Mouse (Mus musculus) liver, postnatal 0 days (tissue): ENCODE results near the gene Nfatc3.

Experiments
- CTCF ChIP-seq: sonication (generic); IDR thresholded peaks from 2 replicates; pipeline ENCODE4 v1.5.1; 2016; ENCODE audit warnings: antibody characterized with exemption, low read depth
- EP300 ChIP-seq: IDR thresholded peaks from 2 replicates; pipeline ENCODE4 v1.6.1; 2016; ENCODE audit warnings: antibody characterized with exemption, low read depth, mild to moderate bottlenecking

DNA sequence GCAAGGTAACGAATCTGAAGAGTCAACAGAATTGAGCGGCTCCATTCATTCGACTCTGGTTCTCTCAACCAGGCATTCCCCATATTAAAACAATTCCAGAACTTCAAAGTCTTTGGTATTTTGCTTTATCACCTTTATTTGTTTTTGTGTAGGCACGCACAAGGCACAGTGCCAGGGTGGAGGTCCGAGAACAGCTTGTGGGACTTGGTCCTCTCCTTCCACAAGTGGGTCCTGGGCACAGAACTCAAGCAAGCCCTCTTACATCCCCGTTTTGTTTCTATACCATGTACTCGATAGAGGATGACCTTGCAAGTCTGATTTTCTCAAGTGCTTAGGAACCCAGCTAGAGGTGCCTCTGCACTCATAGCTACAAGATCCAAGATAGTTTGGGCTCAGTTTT lies 80.0 kb downstream of the Nfatc3 start:
- TF ChIP-seq CTCF (no peak), EP300 (no peak)
